Comparison of ENCODE assay signal across 17 mouse cellular contexts in genomic region chr1:118536021-118536420, GRCm38 (mm10).
DNase-seq lines count a peak whose midpoint lies in the region; ATAC-seq lines count a peak whose summit lies in the region.
"Had no signal": no experiment of that assay in that cellular context is flagged by ENCODE, and none has a peak within 500 bp of the region (broad histone marks: within the 10 kb centered on the region; RNA-seq: fewer than 3 reads in every experiment).

No protein-coding gene starts in this region.

- no peak for DNase-seq in frontal cortex, adult 2 months (ENCODE audit: extremely low spot score in 1 of 2, low spot score in 1 of 2)
- DNase-seq in right cerebral cortex, adult 18-20 months = peak; percentile 32
- DNase-seq in right cerebral cortex, postnatal 25 days = no peak
- DNase-seq in cerebellum, adult 9-10 months = peak; percentile 60
- DNase-seq in embryo, embryonic 9.5 days (ENCODE audit: extremely low spot score) = no peak
- DNase-seq in heart, adult 8-10 months (ENCODE audit: low spot score) = no peak
- DNase-seq: adrenal gland, postnatal 14 days; gastrocnemius, adult 2 months; kidney, adult 8-10 months; kidney, postnatal 14 days; liver, postnatal 0 days; thymus, adult 18-20 months had no signal

- peak; percentile 72 for ATAC-seq in frontal cortex, adult (ENCODE audit: low TSS enrichment)
- ATAC-seq in erythroblast, adult 5-6 weeks (replicated peaks; ENCODE audit: low FRiP score, poor library complexity, severe bottlenecking) = no peak
- ATAC-seq: intestine, embryonic 15.5 days; liver, postnatal 0 days; lung, postnatal 0 days; midbrain, embryonic 16.5 days had no signal

Comparison
In these comparisons a context has a peak if more than half of its experiments do, and no peak if none do; other contexts are left out.
1. DNase-seq: peak in right cerebral cortex, adult 18-20 months (single experiment) and cerebellum, adult 9-10 months (single experiment); none in frontal cortex, adult 2 months (0 of 2), right cerebral cortex, postnatal 25 days (single experiment), embryo, embryonic 9.5 days (single experiment) and heart, adult 8-10 months (single experiment).